Mouse (Mus musculus): ENCODE measurements around the gene Myo7a.

- TF ChIP-seq EP300 (IDR thresholded peaks at IDR 0.05; ENCODE audit: insufficient read depth, low read depth, low read length) (no peak), CTCF (IDR thresholded peaks at IDR 0.05; ENCODE audit: low read depth, low read length) (no peak)
Measured at GRCm38 (mm10) chr7:98119179-98119960, at the start of gene Myo7a.
